Mouse (Mus musculus) heart, adult 2 months (tissue): Measurements from ENCODE around the gene Rnasel.

Experiments used
- CTCF ChIP-seq: fragments of 200-600 bp; IDR thresholded peaks from 2 replicates; pipeline ENCODE4 v1.8.1; 2022; ENCODE audit warnings: antibody characterized with exemption, mild to moderate bottlenecking, moderate library complexity
- EP300 ChIP-seq: fragments of 200-500 bp; IDR thresholded peaks from 2 replicates; pipeline ENCODE4 v1.6.1; 2011; ENCODE audit warnings: low read depth, low read length, control low read depth; ENCODE audit not compliant: insufficient read depth
- POLR2A ChIP-seq: fragments of 200-500 bp; IDR thresholded peaks from 2 replicates; pipeline ENCODE4 v1.6.1; 2011; ENCODE audit warnings: mild to moderate bottlenecking, low read depth, low read length, control low read depth; ENCODE audit not compliant: insufficient read depth

DNA sequence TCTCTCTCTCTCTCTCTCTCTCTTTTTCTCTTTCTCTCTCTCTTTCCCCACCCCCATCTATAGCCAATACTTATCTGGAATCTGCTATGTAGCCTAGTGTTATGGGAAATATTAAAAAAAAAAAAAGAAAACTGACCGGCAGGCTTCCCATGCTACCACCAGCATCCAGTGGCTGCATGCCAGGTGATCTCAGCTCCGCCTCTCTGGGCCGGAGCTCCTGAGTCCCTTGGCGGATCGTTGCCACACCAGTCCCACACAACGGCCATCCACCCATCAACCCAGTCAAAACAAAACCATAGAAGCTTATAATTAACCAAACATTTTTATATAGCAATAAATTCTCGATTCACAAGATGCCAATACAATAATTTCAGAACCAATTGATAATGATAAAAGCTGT lies 28.3 kb upstream of the Rnasel start:
- no peak for TF ChIP-seq POLR2A
- no peak for TF ChIP-seq CTCF
- no peak for TF ChIP-seq EP300
